Mouse (Mus musculus) T-cell, adult 2 months (primary cell): ENCODE data around the gene Alg14.

Experiments used
- DNase-seq: peaks from one replicate; pipeline ENCODE4 v3.0.0; 2022; ENCODE audit warnings: low spot score

Gene Alg14

GRCm38 (mm10) chr3:121411450-121411849 lies 119.9 kb downstream of the Alg14 start:
- DNase-seq = no peak
